Mouse (Mus musculus): ENCODE results near the gene Nhej1.

- TF ChIP-seq CTCF (IDR thresholded peaks at IDR 0.05; ENCODE audit: low read depth, low read length) = no peak
- TF ChIP-seq TAL1 (conservative IDR thresholded peaks at IDR 0.05; ENCODE audit: low read depth, low read length) = no peak
These were observed 100.4 kb downstream of the Nhej1 start for GRCm38 (mm10) chr1:75024419-75025199.

Data from G1E (cell line).